Comparison of ENCODE assay signal across 8 mouse cellular contexts in genomic region chr3:136670360-136671131, GRCm38 (mm10). TPM values are rescaled to one million over a fixed set of nuclear protein-coding genes. Genes with fewer than 3 reads are reported as not detected.
DNase-seq lines count a peak whose midpoint lies in the region; ATAC-seq and TF ChIP-seq lines count a peak whose summit lies in the region.

No protein-coding gene starts in this region.

- TF ChIP-seq EP300 in CH12.LX (IDR thresholded peaks at IDR 0.05; ENCODE audit: low read length), result no peak

- dilution Hi-C loops in CH12.LX (cut with MboI; ENCODE audit: extremely low pct_ligation_motif_present, extremely low pct_unique_long_range_greater_than_20kb, low sequenced_read_pairs), result no loop called here

- intact Hi-C loops in heart, postnatal 10 days (cut with DNase I), result loop anchor here (1.0 to 5.0 kb wide), 4 partner anchors 54 to 783 kb away; no protein-coding TSS in a partner anchor

- no peaks in the 10 kb centered on the region for H3K9me3 ChIP-seq in CH12.LX (replicated peaks; ENCODE audit: low read length)
- no peaks in the 10 kb centered on the region for H3K9me3 ChIP-seq in forebrain, embryonic 13.5 days (replicated peaks)

- TF ChIP-seq RAD21 in CH12.LX (IDR thresholded peaks at IDR 0.05; ENCODE audit: low read depth, low read length), result peak; percentile 26

- H3K4me1 ChIP-seq in CH12.LX (ENCODE audit: control insufficient read depth in 1 of 2, insufficient read depth in 2 of 2), result peaks cover 2 to 39% of the 10 kb centered on the region in 2 experiments
- peaks cover 32% of the 10 kb centered on the region for H3K4me1 ChIP-seq in forebrain, embryonic 13.5 days
- H3K4me1 ChIP-seq in lung, adult 2 months (ENCODE audit: control insufficient read depth, insufficient read depth, low read length), result peaks cover 6% of the 10 kb centered on the region

- H3K9ac ChIP-seq in CH12.LX (ENCODE audit: insufficient read depth, low read depth), result peak overlapping the region; percentile 86
- peak overlapping the region; percentile 92 for H3K9ac ChIP-seq in forebrain, embryonic 13.5 days

- no peaks in the 10 kb centered on the region for H3K27me3 ChIP-seq in CH12.LX (replicated peaks)
- no peaks in the 10 kb centered on the region for H3K27me3 ChIP-seq in forebrain, embryonic 13.5 days

- in situ Hi-C loops in CH12.LX (cut with MboI; ENCODE audit: low pct_ligation_motif_present, low pct_unique_long_range_greater_than_20kb, low sequenced_read_pairs), result loop anchor here (5.0 kb wide), 2 partner anchors 42 to 72 kb away; no protein-coding TSS in a partner anchor

- ATAC-seq in forebrain, embryonic 13.5 days, result peak; percentile 52
- ATAC-seq in neutrophil, adult 5-6 weeks (ENCODE audit: extremely low read depth, insufficient number of reproducible peaks, low FRiP score, poor library complexity, severe bottlenecking), result peak; percentile 1; the same call in 1 of the 2 replicates

- H3K4me3 ChIP-seq in CH12.LX (replicated peaks in 1 of 3; ENCODE audit: low read depth in 2 of 3, low read length in 2 of 3, poor library complexity in 1 of 3), result peak overlapping the region; percentile 71 to 85 (median 78)
- H3K4me3 ChIP-seq in forebrain, embryonic 13.5 days, result peak overlapping the region; percentile 93
- peak overlapping the region; percentile 91 for H3K4me3 ChIP-seq in lung, adult 2 months (replicated peaks; ENCODE audit: extremely low read depth, low read depth, low read length)

- H3K36me3 ChIP-seq in CH12.LX (replicated peaks in 1 of 2; ENCODE audit: control insufficient read depth in 1 of 2, insufficient read depth in 1 of 2, low read length in 1 of 2), result no peaks in the 10 kb centered on the region
- no peaks in the 10 kb centered on the region for H3K36me3 ChIP-seq in forebrain, embryonic 13.5 days (ENCODE audit: poor library complexity, severe bottlenecking)

- peak overlapping the region; percentile 5; the same call in 1 of the 2 replicates for H3K4me2 ChIP-seq in CH12.LX (ENCODE audit: insufficient read depth, low read depth, poor library complexity, severe bottlenecking)
- H3K4me2 ChIP-seq in forebrain, embryonic 13.5 days, result peak overlapping the region; percentile 77

- WGBS in forebrain, embryonic 13.5 days, result 1% methylated on average over 75 of the region's 92 CpGs
- under 1% methylated on average over 92 of the region's 92 CpGs for WGBS in large intestine, adult 2 months
- WGBS in lung, adult 2 months, result under 1% methylated on average over 92 of the region's 92 CpGs

- peaks cover 36% of the 10 kb centered on the region for H3K79me2 ChIP-seq in CH12.LX (replicated peaks; ENCODE audit: control insufficient read depth, extremely low read depth, insufficient read depth, poor library complexity, severe bottlenecking)

- peak; percentile 67 for DNase-seq in CH12.LX (ENCODE audit: extremely low read depth)
- peak; percentile 24 for DNase-seq in c-Kit-negative CD71-positive TER-119-positive erythroid progenitor cells, embryonic 14.5 days (ENCODE audit: low read depth, low spot score)
- DNase-seq in heart, postnatal 10 days, result peak; percentile 75 to 77
- DNase-seq in large intestine, adult 2 months (ENCODE audit: low read depth, low spot score), result peak; percentile 16
- DNase-seq in lung, adult 2 months, result peak; percentile 78
- peak; percentile 41 for DNase-seq in testis, postnatal 14 days (ENCODE audit: low spot score)

- TF ChIP-seq POLR2A in CH12.LX (IDR thresholded peaks at IDR 0.05; ENCODE audit: low read depth, low read length), result peak; percentile 34; the same call in 1 of the 2 replicates
- TF ChIP-seq POLR2A in lung, adult 2 months (IDR thresholded peaks at IDR 0.05; ENCODE audit: borderline replicate concordance, extremely low read depth, low read depth, low read length), result no peak

- H3K27ac ChIP-seq in CH12.LX (ENCODE audit: insufficient read depth, low read depth), result peak overlapping the region; percentile 86
- H3K27ac ChIP-seq in forebrain, embryonic 13.5 days, result peak overlapping the region; percentile 95

- TF ChIP-seq CTCF in CH12.LX (conservative IDR thresholded peaks at IDR 0.05 in 1 of 2, IDR thresholded peaks at IDR 0.05 in 1 of 2; ENCODE audit: low read depth in 2 of 2, low read length in 2 of 2), result peak in 1 of 2 experiments; percentile 29; a peak in 2 of 4 replicates
- no peak for TF ChIP-seq CTCF in lung, adult 2 months (IDR thresholded peaks at IDR 0.05; ENCODE audit: insufficient read depth, low read length)

TF ChIP-seq in CH12.LX, 34 proteins besides CTCF, POLR2A, EP300 and RAD21:
- TF ChIP-seq SIN3A (IDR thresholded peaks at IDR 0.05; ENCODE audit: low read length), result peak; percentile 53; the same call in 1 of the 2 replicates
- no peak for TF ChIP-seq PAX5 (IDR thresholded peaks at IDR 0.05; ENCODE audit: low read length)
- no peak for TF ChIP-seq MAX (IDR thresholded peaks at IDR 0.05; ENCODE audit: low read length)
- TF ChIP-seq POLR2AphosphoS2 (IDR thresholded peaks at IDR 0.05; ENCODE audit: low read depth, low read length), result no peak
- TF ChIP-seq JUND (conservative IDR thresholded peaks at IDR 0.05; ENCODE audit: low read depth, low read length), result no peak
- TF ChIP-seq SMC3 (IDR thresholded peaks at IDR 0.05; ENCODE audit: low read depth, low read length), result peak; percentile 34
- TF ChIP-seq NELFE (IDR thresholded peaks at IDR 0.05; ENCODE audit: low read depth, low read length), result no peak
- no peak for TF ChIP-seq JUN (IDR thresholded peaks at IDR 0.05; ENCODE audit: insufficient read depth, low read depth, low read length)
- no peak for TF ChIP-seq GABPA (IDR thresholded peaks at IDR 0.05; ENCODE audit: insufficient replicate concordance, low read depth, low read length)
- TF ChIP-seq USF1 (IDR thresholded peaks at IDR 0.05; ENCODE audit: low read depth, low read length), result no peak
- peak; percentile 40; the same call in 1 of the 2 replicates for TF ChIP-seq MXI1 (IDR thresholded peaks at IDR 0.05; ENCODE audit: low read depth, low read length)
- TF ChIP-seq MEF2A (IDR thresholded peaks at IDR 0.05; ENCODE audit: borderline replicate concordance, low read depth, low read length), result peak; percentile 41
- TF ChIP-seq UBTF (IDR thresholded peaks at IDR 0.05; ENCODE audit: low read depth, low read length), result peak; percentile 90
- TF ChIP-seq ZKSCAN1 (IDR thresholded peaks at IDR 0.05; ENCODE audit: borderline replicate concordance, low read depth, low read length), result no peak
- TF ChIP-seq BHLHE40 (IDR thresholded peaks at IDR 0.05; ENCODE audit: low read depth, low read length), result peak; percentile 18; the same call in 1 of the 2 replicates
- TF ChIP-seq RCOR1 (conservative IDR thresholded peaks at IDR 0.05; ENCODE audit: low read depth, low read length), result no peak
- no peak; the same call in 1 of the 2 replicates for TF ChIP-seq CHD1 (IDR thresholded peaks at IDR 0.05; ENCODE audit: low read depth, low read length)
- TF ChIP-seq IRF4 (IDR thresholded peaks at IDR 0.05; ENCODE audit: low read depth, low read length), result peak; percentile 23
- no peak for TF ChIP-seq MAFK (IDR thresholded peaks at IDR 0.05; ENCODE audit: insufficient replicate concordance, low read length)
- no peak for TF ChIP-seq ELF1 (IDR thresholded peaks at IDR 0.05; ENCODE audit: low read depth, low read length)
- 0 out of 2 replicates have a peak, but pooled peaks have one; percentile 13 for TF ChIP-seq CHD2 (IDR thresholded peaks at IDR 0.05; ENCODE audit: low read length)
- 0 out of 2 replicates have a peak, but pooled peaks have one; percentile 27 for TF ChIP-seq KAT2A (IDR thresholded peaks at IDR 0.05; ENCODE audit: insufficient replicate concordance, low read length)
- TF ChIP-seq ETS1 (conservative IDR thresholded peaks at IDR 0.05; ENCODE audit: low read depth, low read length), result no peak
- 0 out of 2 replicates have a peak, but pooled peaks have one; percentile 3 for TF ChIP-seq MYC (IDR thresholded peaks at IDR 0.05; ENCODE audit: low read depth, low read length)
- peak; percentile 51 for TF ChIP-seq ZMIZ1 (IDR thresholded peaks at IDR 0.05; ENCODE audit: low read depth, low read length)
- no peak for TF ChIP-seq TBP (conservative IDR thresholded peaks at IDR 0.05; ENCODE audit: low read depth, low read length)
- TF ChIP-seq ZNF384 (IDR thresholded peaks at IDR 0.05; ENCODE audit: low read depth, low read length), result no peak
- peak; percentile 16 for TF ChIP-seq HCFC1 (IDR thresholded peaks at IDR 0.05; ENCODE audit: low read depth, low read length)
- peak; percentile 45 for TF ChIP-seq TCF12 (IDR thresholded peaks at IDR 0.05; ENCODE audit: low read depth, low read length)
- no peak for TF ChIP-seq ZC3H11A (IDR thresholded peaks at IDR 0.05; ENCODE audit: low read depth, low read length)
- no peak for TF ChIP-seq USF2 (conservative IDR thresholded peaks at IDR 0.05; ENCODE audit: low read depth, low read length)
- no peak for TF ChIP-seq E2F4 (IDR thresholded peaks at IDR 0.05; ENCODE audit: insufficient replicate concordance, low read depth, low read length)
- TF ChIP-seq MAZ (IDR thresholded peaks at IDR 0.05; ENCODE audit: low read depth, low read length), result no peak; the same call in 1 of the 2 replicates
- no peak for TF ChIP-seq NRF1 (IDR thresholded peaks at IDR 0.05; ENCODE audit: low read depth, low read length)

RNA-seq across cellular contexts. Expression of gene Ppp3ca, which starts 0.6 kb away (rescaled TPM):
- 63.4 and 71.7 TPM in 2 replicates for total RNA-seq in CH12.LX (2012; rRNA removed)
- 143 and 153 TPM in 2 replicates for total RNA-seq in CH12.LX (2014; rRNA removed)
- 130 and 134 TPM in 2 replicates for polyA plus RNA-seq in CH12.LX (2012; ENCODE audit: insufficient read length, low read depth)
- 82.4 and 82.8 TPM in 2 replicates for polyA plus RNA-seq in forebrain, embryonic 13.5 days (2015; fragmentation: Nextera tagmentation; extraction: Ambion mirVana)
- total RNA-seq in heart, postnatal 10 days (2021), result 10 to 100 TPM; 60.0 to 61.2 TPM
- polyA plus RNA-seq in large intestine, adult 2 months (2012; rRNA removed), result 8.4 and 12.0 TPM in 2 replicates
- polyA plus RNA-seq in lung, adult 2 months (2012; rRNA removed), result 37.2 and 78.6 TPM in 2 replicates
- total RNA-seq in neutrophil, adult 5-6 weeks (2017), result 188 and 206 TPM in 2 replicates

Comparison
In these comparisons a context has a peak if more than half of its experiments do, and no peak if none do; other contexts are left out.
1. Peak in every context shown above with its lines: DNase-seq, ATAC-seq, H3K4me3 ChIP-seq and H3K27ac ChIP-seq.
2. DNase-seq: peak in every context shown above with its lines; median percentile 78 in lung, adult 2 months; 76 in heart, postnatal 10 days; 67 in CH12.LX; 41 in testis, postnatal 14 days; 24 in c-Kit-negative CD71-positive TER-119-positive erythroid progenitor cells, embryonic 14.5 days; 16 in large intestine, adult 2 months.